Mouse (Mus musculus): ENCODE measurements around the gene Kcng3. TPM values are rescaled to one million over a fixed set of nuclear protein-coding genes. Genes with fewer than 3 reads are reported as not detected.
A peak's percentile ranks its signal among the peaks of the same experiment; 100 is the strongest.

Gene Kcng3
- polyA plus RNA-seq, 1 experiment from 2014 or later: 0.05 TPM

GRCm38 (mm10) chr17:83572366-83572765 lies 59.3 kb downstream of the Kcng3 start:
- no peaks in the 10 kb centered on the region for H3K9me3 ChIP-seq (replicated peaks)
- peaks cover 4% of the 10 kb centered on the region; the same call in 1 of the 2 replicates for H3K4me1 ChIP-seq
- H3K4me3 ChIP-seq (replicated peaks): no peak overlapping the region
- no peaks in the 10 kb centered on the region for H3K36me3 ChIP-seq
- 49% methylated on average over 4 of the region's 4 CpGs for WGBS
- no peaks in the 10 kb centered on the region for H3K27me3 ChIP-seq (replicated peaks)
- H3K27ac ChIP-seq (replicated peaks): no peak overlapping the region
- H3K4me2 ChIP-seq: no peak overlapping the region
- ATAC-seq (ENCODE audit: low FRiP score): no peak
- no peak overlapping the region for H3K9ac ChIP-seq (replicated peaks)

- no peak overlapping the region for H3K9ac ChIP-seq (replicated peaks)
- no peaks in the 10 kb centered on the region for H3K9me3 ChIP-seq (replicated peaks)
- H3K27ac ChIP-seq (replicated peaks): no peak overlapping the region
- H3K4me1 ChIP-seq: peaks cover 15% of the 10 kb centered on the region; the same call in 1 of the 2 replicates
- no peak overlapping the region for H3K4me2 ChIP-seq
- no peak for ATAC-seq (ENCODE audit: low FRiP score)
- no peak overlapping the region for H3K4me3 ChIP-seq (replicated peaks)
- 48% methylated on average over 8 of the region's 8 CpGs for WGBS
- H3K36me3 ChIP-seq: no peaks in the 10 kb centered on the region
- no peaks in the 10 kb centered on the region for H3K27me3 ChIP-seq (replicated peaks)
Measured at GRCm38 (mm10) chr17:83567375-83567774, 64.3 kb downstream of the Kcng3 start.

GRCm38 (mm10) chr17:83565506-83565905 lies 66.2 kb downstream of the Kcng3 start:
- no peaks in the 10 kb centered on the region for H3K36me3 ChIP-seq
- no peak overlapping the region for H3K4me3 ChIP-seq (replicated peaks)
- H3K27me3 ChIP-seq (replicated peaks): no peaks in the 10 kb centered on the region
- H3K4me1 ChIP-seq: peaks cover 15% of the 10 kb centered on the region; the same call in 1 of the 2 replicates
- WGBS: 46% methylated on average over 4 of the region's 4 CpGs
- no peaks in the 10 kb centered on the region for H3K9me3 ChIP-seq (replicated peaks)
- no peak overlapping the region for H3K4me2 ChIP-seq
- ATAC-seq (ENCODE audit: low FRiP score): no peak
- H3K9ac ChIP-seq (replicated peaks): no peak overlapping the region
- no peak overlapping the region for H3K27ac ChIP-seq (replicated peaks)

GRCm38 (mm10) chr17:83564119-83564820 lies 67.4 kb downstream of the Kcng3 start:
- H3K27me3 ChIP-seq (replicated peaks): no peaks in the 10 kb centered on the region
- no peak overlapping the region for H3K4me3 ChIP-seq (replicated peaks)
- 48% methylated on average over 12 of the region's 12 CpGs for WGBS
- peaks cover 15% of the 10 kb centered on the region; the same call in 1 of the 2 replicates for H3K4me1 ChIP-seq
- H3K4me2 ChIP-seq: 0 out of 2 replicates have a peak overlapping the region, but pooled peaks have one; percentile 13
- no peak overlapping the region for H3K27ac ChIP-seq (replicated peaks)
- H3K36me3 ChIP-seq: no peaks in the 10 kb centered on the region
- no peak for ATAC-seq (ENCODE audit: low FRiP score)
- H3K9me3 ChIP-seq (replicated peaks): no peaks in the 10 kb centered on the region
- H3K9ac ChIP-seq (replicated peaks): no peak overlapping the region

- no peaks in the 10 kb centered on the region for H3K27me3 ChIP-seq (replicated peaks)
- no peaks in the 10 kb centered on the region for H3K36me3 ChIP-seq
- no peak overlapping the region for H3K4me3 ChIP-seq (replicated peaks)
- no peaks in the 10 kb centered on the region for H3K9me3 ChIP-seq (replicated peaks)
- H3K4me1 ChIP-seq: peaks cover 15% of the 10 kb centered on the region; the same call in 1 of the 2 replicates
- no peak overlapping the region for H3K27ac ChIP-seq (replicated peaks)
- ATAC-seq (ENCODE audit: low FRiP score): no peak
- no peak overlapping the region for H3K9ac ChIP-seq (replicated peaks)
- WGBS: 50% methylated on average over 10 of the region's 10 CpGs
- H3K4me2 ChIP-seq: 0 out of 2 replicates have a peak overlapping the region, but pooled peaks have one; percentile 13
Measured at GRCm38 (mm10) chr17:83563703-83564111, 68.0 kb downstream of the Kcng3 start.

- no peak for ATAC-seq (ENCODE audit: low FRiP score)
- Histone ChIP-seq H3K4me2 (no peak overlapping the region), H3K4me1 (peaks cover 15% of the 10 kb centered on the region; the same call in 1 of the 2 replicates), H3K9ac (replicated peaks) (no peak overlapping the region), H3K9me3 (replicated peaks) (no peaks in the 10 kb centered on the region), H3K36me3 (no peaks in the 10 kb centered on the region), H3K4me3 (replicated peaks) (no peak overlapping the region), H3K27me3 (replicated peaks) (no peaks in the 10 kb centered on the region; the same call in 1 of the 2 replicates), H3K27ac (replicated peaks) (no peak overlapping the region)
- WGBS: 93% methylated on average over 5 of the region's 5 CpGs
Measured at GRCm38 (mm10) chr17:83562153-83563010, 69.3 kb downstream of the Kcng3 start.

GRCm38 (mm10) chr17:83559081-83559480 lies 72.6 kb downstream of the Kcng3 start:
- Histone ChIP-seq H3K36me3 (no peaks in the 10 kb centered on the region), H3K9me3 (replicated peaks) (no peaks in the 10 kb centered on the region; the same call in 1 of the 2 replicates), H3K4me1 (peaks cover 6% of the 10 kb centered on the region; the same call in 1 of the 2 replicates), H3K4me3 (replicated peaks) (no peak overlapping the region), H3K4me2 (no peak overlapping the region), H3K27me3 (replicated peaks) (no peaks in the 10 kb centered on the region; the same call in 1 of the 2 replicates), H3K27ac (replicated peaks) (no peak overlapping the region; the same call in 1 of the 2 replicates), H3K9ac (replicated peaks) (no peak overlapping the region)
- ATAC-seq (ENCODE audit: low FRiP score): no peak
- WGBS: 64% methylated on average over 8 of the region's 8 CpGs

- no peak overlapping the region for H3K9ac ChIP-seq (replicated peaks)
- no peaks in the 10 kb centered on the region; the same call in 1 of the 2 replicates for H3K27me3 ChIP-seq (replicated peaks)
- ATAC-seq (ENCODE audit: low FRiP score): no peak
- H3K4me3 ChIP-seq (replicated peaks): no peak overlapping the region
- no peaks in the 10 kb centered on the region for H3K4me1 ChIP-seq
- H3K27ac ChIP-seq (replicated peaks): no peak overlapping the region
- H3K4me2 ChIP-seq: no peak overlapping the region
- H3K9me3 ChIP-seq (replicated peaks): no peaks in the 10 kb centered on the region; the same call in 1 of the 2 replicates
- no peaks in the 10 kb centered on the region for H3K36me3 ChIP-seq
- 93% methylated on average over 11 of the region's 11 CpGs for WGBS
Measured at GRCm38 (mm10) chr17:83555836-83556235, 75.9 kb downstream of the Kcng3 start.

- H3K4me1 ChIP-seq: no peaks in the 10 kb centered on the region
- no peaks in the 10 kb centered on the region for H3K36me3 ChIP-seq
- no peak overlapping the region for H3K4me2 ChIP-seq
- 90% methylated on average over 7 of the region's 7 CpGs for WGBS
- H3K27ac ChIP-seq (replicated peaks): no peak overlapping the region
- H3K27me3 ChIP-seq (replicated peaks): no peaks in the 10 kb centered on the region; the same call in 1 of the 2 replicates
- H3K9ac ChIP-seq (replicated peaks): no peak overlapping the region
- ATAC-seq (ENCODE audit: low FRiP score): no peak
- H3K9me3 ChIP-seq (replicated peaks): no peaks in the 10 kb centered on the region; the same call in 1 of the 2 replicates
- H3K4me3 ChIP-seq (replicated peaks): no peak overlapping the region
Measured at GRCm38 (mm10) chr17:83554997-83555396, 76.7 kb downstream of the Kcng3 start.

- no peak for ATAC-seq (ENCODE audit: low FRiP score)
- Histone ChIP-seq H3K4me1 (peaks cover 32% of the 10 kb centered on the region), H3K27me3 (replicated peaks) (peaks cover 7% of the 10 kb centered on the region; the same call in 1 of the 2 replicates), H3K36me3 (no peaks in the 10 kb centered on the region), H3K9me3 (replicated peaks) (no peaks in the 10 kb centered on the region), H3K4me3 (replicated peaks) (no peak overlapping the region), H3K9ac (replicated peaks) (no peak overlapping the region), H3K27ac (replicated peaks) (peak overlapping the region; percentile 11; the same call in 1 of the 2 replicates), H3K4me2 (no peak overlapping the region)
- WGBS: 35% methylated on average over 12 of the region's 12 CpGs
Measured at GRCm38 (mm10) chr17:83548501-83549233, 83.0 kb downstream of the Kcng3 start.

GRCm38 (mm10) chr17:83547145-83547544 lies 84.5 kb downstream of the Kcng3 start:
- ATAC-seq (ENCODE audit: low FRiP score): 0 out of 2 replicates have a peak, but pooled peaks have one; percentile 43
- Histone ChIP-seq H3K4me3 (replicated peaks) (no peak overlapping the region), H3K27ac (replicated peaks) (no peak overlapping the region), H3K4me1 (peaks cover 32% of the 10 kb centered on the region), H3K4me2 (no peak overlapping the region), H3K27me3 (replicated peaks) (peaks cover 7% of the 10 kb centered on the region; the same call in 1 of the 2 replicates), H3K36me3 (no peaks in the 10 kb centered on the region), H3K9me3 (replicated peaks) (no peaks in the 10 kb centered on the region), H3K9ac (replicated peaks) (no peak overlapping the region)
- 46% methylated on average over 10 of the region's 10 CpGs for WGBS
